Mouse (Mus musculus): Measurements from ENCODE around the gene Minpp1. TPM values are rescaled to one million over a fixed set of nuclear protein-coding genes. Genes with fewer than 3 reads are reported as not detected.

Gene Minpp1
- total RNA-seq, 2 experiments from 2014 or later: 14.4 to 14.6 TPM

DNA sequence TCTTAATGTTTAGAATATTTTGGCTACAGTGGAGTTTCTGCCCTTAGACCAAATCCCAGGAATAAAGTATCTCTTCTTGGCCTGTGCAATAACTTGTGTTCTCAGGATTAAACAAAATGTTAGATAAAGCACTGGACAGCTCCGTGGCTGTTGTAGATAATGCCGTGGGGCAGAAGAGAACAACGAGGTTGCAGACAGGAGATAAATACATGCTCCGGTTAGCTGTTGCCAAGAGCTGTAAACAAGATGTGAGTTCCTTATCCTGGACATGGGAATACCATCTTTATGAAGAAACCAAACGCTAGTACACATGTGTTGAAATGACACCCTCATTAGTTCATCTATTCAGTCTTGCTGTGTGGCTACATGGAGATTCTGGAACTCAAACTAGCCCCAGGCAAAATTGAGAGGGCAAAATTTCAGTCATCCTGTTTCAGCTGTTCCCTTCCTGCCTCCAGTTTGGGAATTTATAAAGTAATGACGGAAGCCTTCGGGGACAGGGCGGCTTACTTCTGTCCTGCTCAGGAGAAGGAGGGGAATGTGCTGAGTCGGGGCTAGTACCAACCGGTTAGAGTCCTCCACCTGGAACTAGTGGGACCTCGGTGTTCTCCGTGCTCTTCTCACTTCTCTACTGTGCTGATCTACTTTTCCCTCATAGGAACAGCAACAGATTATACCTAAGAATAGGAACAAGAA is 9.4 kb upstream of the Minpp1 start:
- DNase-seq: no peak
- intact Hi-C loops (cut with DNase I): no loop called here
- Histone ChIP-seq H3K4me3 (no peak overlapping the region), H3K27ac (no peak overlapping the region)
- TF ChIP-seq CTCF (IDR thresholded peaks at IDR 0.05): no peak

DNA sequence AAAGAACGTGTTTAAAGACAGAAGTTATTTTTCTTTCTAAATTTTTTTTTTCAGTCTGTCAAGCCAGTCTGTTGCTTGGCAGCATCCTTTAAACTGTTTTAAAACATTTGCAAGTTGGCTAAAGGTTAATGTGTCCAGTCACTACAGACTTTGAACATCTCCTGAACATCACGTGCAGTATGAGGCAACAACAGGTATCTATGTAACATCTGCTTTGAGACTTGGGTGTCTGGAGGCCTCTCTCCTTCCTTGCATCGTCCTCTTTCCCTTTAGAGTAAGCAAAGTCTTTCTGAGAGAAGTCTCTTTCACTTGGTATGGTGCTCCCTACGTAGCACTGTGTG is 8.9 kb upstream of the Minpp1 start:
- Histone ChIP-seq H3K27ac (no peak overlapping the region), H3K4me3 (no peak overlapping the region)
- TF ChIP-seq CTCF (IDR thresholded peaks at IDR 0.05): no peak
- intact Hi-C loops (cut with DNase I): no loop called here
- DNase-seq: no peak

GRCm38 (mm10) chr19:32480255-32480654 is 5.3 kb upstream of the Minpp1 start:
- no peak overlapping the region for H3K4me3 ChIP-seq
- intact Hi-C loops (cut with DNase I): loop anchor here (10.0 kb wide), 2 partner anchors 155 to 365 kb away; no protein-coding TSS in a partner anchor
- no peak overlapping the region for H3K27ac ChIP-seq
- DNase-seq: no peak
- no peak for TF ChIP-seq CTCF (IDR thresholded peaks at IDR 0.05)

GRCm38 (mm10) chr19:32480791-32481442 is 4.7 kb upstream of the Minpp1 start:
- no peak overlapping the region for H3K4me3 ChIP-seq
- intact Hi-C loops (cut with DNase I): loop anchor here (10.0 kb wide), 2 partner anchors 156 to 366 kb away; no protein-coding TSS in a partner anchor
- DNase-seq: no peak

DNA sequence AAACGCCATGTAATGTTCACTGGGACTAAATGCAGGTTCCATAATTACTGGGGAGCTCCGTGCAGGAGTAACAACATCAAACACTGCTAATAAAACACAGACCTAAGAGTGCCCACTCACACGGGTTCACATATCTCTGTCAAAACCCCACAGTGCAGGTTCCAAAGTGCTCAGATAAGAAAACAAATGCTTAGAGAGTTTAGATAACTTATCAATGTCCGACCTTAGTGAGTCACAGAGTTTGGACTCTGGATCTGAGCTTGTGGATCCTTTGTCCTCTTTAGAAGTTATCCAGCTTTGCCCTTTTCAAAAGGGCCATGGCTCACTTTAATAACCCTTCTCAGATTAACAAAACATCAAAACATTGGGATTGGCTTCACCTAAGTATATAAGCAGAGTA is 4.1 kb upstream of the Minpp1 start:
- Histone ChIP-seq H3K27ac (no peak overlapping the region), H3K4me3 (no peak overlapping the region)
- no peak for TF ChIP-seq CTCF (IDR thresholded peaks at IDR 0.05)
- intact Hi-C loops (cut with DNase I): loop anchor here (10.0 kb wide), 2 partner anchors 157 to 367 kb away; no protein-coding TSS in a partner anchor
- DNase-seq: no peak

More at GRCm38 (mm10) chr19:32480791-32481442, 4.7 kb upstream of the Minpp1 start:
- no peak overlapping the region for H3K27ac ChIP-seq
- no peak for TF ChIP-seq CTCF (IDR thresholded peaks at IDR 0.05)

GRCm38 (mm10) chr19:32484941-32485660 is 468 bp upstream of the Minpp1 start:
- Histone ChIP-seq H3K27ac (peak overlapping the region; percentile 86), H3K4me3 (peak overlapping the region; percentile 96)
- TF ChIP-seq CTCF (IDR thresholded peaks at IDR 0.05): no peak
- intact Hi-C loops (cut with DNase I): loop anchor here (5.0 to 10.0 kb wide), 3 partner anchors 98 to 370 kb away; partner anchors contain the start of gene Sgms1
- DNase-seq: no peak

- DNase-seq: peak; percentile 81
- peak; percentile 65 for TF ChIP-seq CTCF (IDR thresholded peaks at IDR 0.05)
- Histone ChIP-seq H3K4me3 (peak overlapping the region; percentile 96), H3K27ac (peak overlapping the region; percentile 86)
- intact Hi-C loops (cut with DNase I): loop anchor here (2.0 to 10.0 kb wide), 4 partner anchors 99 to 513 kb away; partner anchors contain the start of gene Sgms1
Observed at GRCm38 (mm10) chr19:32486106-32486724, 646 bp downstream of the Minpp1 start.

- intact Hi-C loops (cut with DNase I): loop anchor here (2.0 to 10.0 kb wide), 4 partner anchors 100 to 515 kb away; partner anchors contain the start of gene Sgms1
- no peak overlapping the region for H3K4me3 ChIP-seq
- no peak overlapping the region for H3K27ac ChIP-seq
- no peak for DNase-seq
- no peak for TF ChIP-seq CTCF (IDR thresholded peaks at IDR 0.05)
Observed at GRCm38 (mm10) chr19:32487595-32488255, 2.2 kb downstream of the Minpp1 start.

DNA sequence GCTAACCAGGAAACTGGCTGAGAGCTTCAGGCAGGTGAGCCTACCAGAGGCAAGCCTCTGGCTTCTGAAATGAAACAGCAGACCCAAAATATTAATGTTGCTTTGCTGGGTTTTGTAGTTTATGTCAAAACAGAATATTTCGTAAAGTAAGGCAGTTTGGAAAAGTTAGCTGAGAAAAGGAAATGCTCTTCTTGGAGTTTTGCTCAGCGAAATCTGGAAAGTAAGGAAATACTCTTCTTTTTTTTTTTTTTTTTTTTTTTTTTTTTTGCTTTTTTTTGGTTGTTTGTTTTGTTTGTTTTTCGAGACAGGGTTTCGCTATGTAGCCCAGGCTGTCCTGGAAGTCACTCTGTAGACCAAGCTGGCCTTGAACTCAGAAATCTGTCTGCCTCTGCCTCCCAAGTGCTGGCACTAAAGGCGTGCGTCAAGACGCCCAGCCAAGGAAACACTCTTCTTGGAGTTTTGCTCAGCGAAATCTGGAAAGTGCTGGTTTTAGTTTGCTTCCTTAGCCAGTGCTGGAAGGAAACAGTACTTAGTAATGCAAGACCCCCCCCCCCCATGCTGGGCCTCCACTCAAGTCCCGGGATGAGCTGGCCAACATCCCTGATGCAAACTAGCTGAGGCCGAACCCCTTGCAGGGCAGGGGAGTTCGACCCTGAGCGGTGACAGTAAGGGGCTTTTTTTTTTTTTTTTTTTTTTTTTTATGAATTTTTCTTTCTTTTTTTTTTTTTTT is 3.8 kb downstream of the Minpp1 start:
- TF ChIP-seq CTCF (IDR thresholded peaks at IDR 0.05): no peak
- Histone ChIP-seq H3K4me3 (no peak overlapping the region), H3K27ac (no peak overlapping the region)
- no peak for DNase-seq
- intact Hi-C loops (cut with DNase I): loop anchor here (5.0 to 10.0 kb wide), 3 partner anchors 102 to 375 kb away; partner anchors contain the start of gene Sgms1

GRCm38 (mm10) chr19:32490976-32491375 is 5.4 kb downstream of the Minpp1 start:
- Histone ChIP-seq H3K27ac (no peak overlapping the region), H3K4me3 (no peak overlapping the region)
- DNase-seq: no peak
- intact Hi-C loops (cut with DNase I): no loop called here
- no peak for TF ChIP-seq CTCF (IDR thresholded peaks at IDR 0.05)

- no peak overlapping the region for H3K27ac ChIP-seq
- intact Hi-C loops (cut with DNase I): no loop called here
- TF ChIP-seq CTCF (IDR thresholded peaks at IDR 0.05): no peak; the same call in 1 of the 2 replicates
- no peak overlapping the region for H3K4me3 ChIP-seq
- DNase-seq: no peak
Observed at GRCm38 (mm10) chr19:32492339-32492738, 6.8 kb downstream of the Minpp1 start.
